Mouse (Mus musculus): ENCODE measurements around the gene Tmem251.

Gene Tmem251

DNA sequence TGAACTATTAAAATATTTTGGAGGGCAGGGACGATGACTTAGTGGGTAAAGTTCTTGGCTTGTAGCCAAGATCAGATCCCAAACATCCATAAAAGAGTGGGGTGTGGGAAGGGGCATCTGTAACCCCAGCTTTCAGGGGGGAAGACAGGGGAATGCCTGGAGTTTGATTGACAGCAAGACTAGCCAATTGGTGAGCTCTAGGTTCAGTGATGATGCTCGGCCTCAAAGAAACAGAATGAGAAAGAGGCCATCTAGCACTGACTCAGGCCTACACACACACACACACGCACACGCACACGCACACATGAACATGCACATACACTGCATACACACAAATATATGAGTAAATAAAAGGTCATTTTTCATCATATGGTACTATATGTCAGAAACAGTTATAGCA is 33.7 kb upstream of the Tmem251 start:
- DNase-seq (ENCODE audit: low read depth, low spot score) = no peak

DNA sequence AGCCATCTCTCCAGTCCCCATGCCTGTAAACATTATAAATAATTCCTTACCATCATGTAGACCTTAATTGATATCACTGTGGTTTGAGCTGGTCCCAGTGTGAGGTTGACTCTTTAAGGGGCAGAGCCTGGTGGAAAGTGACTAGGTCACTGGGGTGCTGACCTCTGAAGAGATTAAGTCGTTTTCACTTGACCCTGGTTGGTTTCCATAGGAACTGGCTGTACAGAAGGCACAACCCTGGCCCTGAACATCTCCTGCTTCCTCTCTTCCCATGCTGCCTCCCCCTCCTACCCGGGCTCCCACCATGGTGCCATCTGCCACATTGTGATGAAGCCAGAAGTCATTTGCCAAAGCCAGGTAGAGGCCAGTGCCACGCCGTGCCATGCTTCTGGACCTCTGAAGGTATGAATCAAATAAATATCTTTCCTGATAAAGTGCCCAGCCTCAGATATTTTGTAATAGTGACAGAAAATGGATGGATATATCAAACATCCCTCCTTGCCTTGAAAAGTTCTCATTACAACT is 32.6 kb upstream of the Tmem251 start:
- no peak for DNase-seq (ENCODE audit: low read depth, low spot score)

DNA sequence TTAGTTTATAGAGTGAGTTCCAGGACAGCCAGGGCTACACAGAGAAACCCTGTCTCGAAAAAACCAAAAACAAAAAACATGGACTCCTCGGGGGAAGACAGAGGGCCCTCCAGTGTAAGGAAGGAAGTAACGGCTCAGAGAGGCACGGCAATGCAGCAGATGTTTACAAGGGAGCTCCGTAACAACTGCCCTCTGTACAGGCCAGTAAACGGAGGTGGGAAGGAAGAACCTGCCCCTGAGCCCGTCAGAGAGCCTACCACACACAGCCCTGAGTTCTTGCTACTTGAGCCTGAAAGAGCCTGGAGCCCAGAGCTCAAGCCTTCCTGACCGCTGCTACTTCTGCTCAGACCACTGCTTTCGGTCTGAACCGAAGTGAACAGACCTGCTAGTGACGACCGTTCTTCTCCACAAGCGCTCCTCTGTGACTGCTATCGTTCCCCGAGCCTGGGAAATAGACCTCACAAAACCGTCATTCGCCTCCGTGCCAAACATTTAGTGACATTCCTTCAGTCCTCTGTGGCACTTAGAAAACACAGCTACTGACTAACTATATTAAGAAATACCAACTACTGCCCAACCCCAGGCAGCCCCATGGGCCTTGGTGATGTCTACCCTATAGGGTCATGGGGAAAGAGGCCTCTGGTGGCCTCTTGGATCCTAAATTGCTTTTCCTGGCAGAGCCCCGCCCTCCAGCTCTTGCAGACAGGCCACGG is 30.3 kb upstream of the Tmem251 start:
- no peak for DNase-seq (ENCODE audit: low read depth, low spot score)

DNA sequence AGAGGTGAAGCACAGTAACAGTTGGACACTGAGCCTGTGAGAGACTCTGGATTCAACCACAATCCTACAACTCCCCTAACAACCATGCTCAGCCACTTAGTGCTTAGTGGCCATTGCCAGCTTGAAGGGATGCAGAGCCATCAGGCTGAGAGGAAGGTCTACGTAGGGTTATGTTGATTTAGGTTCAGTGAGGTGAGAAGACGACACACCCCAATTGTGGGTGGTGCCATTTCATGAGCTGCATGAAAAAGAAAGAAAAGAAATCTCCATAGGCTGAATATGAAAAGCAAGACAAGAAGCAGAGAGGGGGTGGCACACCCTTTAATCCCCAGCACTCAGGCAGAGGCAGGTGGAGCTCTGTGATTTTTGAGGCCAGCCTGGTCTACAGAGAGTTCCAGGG is 29.4 kb upstream of the Tmem251 start:
- no peak for DNase-seq (ENCODE audit: low read depth, low spot score)

DNA sequence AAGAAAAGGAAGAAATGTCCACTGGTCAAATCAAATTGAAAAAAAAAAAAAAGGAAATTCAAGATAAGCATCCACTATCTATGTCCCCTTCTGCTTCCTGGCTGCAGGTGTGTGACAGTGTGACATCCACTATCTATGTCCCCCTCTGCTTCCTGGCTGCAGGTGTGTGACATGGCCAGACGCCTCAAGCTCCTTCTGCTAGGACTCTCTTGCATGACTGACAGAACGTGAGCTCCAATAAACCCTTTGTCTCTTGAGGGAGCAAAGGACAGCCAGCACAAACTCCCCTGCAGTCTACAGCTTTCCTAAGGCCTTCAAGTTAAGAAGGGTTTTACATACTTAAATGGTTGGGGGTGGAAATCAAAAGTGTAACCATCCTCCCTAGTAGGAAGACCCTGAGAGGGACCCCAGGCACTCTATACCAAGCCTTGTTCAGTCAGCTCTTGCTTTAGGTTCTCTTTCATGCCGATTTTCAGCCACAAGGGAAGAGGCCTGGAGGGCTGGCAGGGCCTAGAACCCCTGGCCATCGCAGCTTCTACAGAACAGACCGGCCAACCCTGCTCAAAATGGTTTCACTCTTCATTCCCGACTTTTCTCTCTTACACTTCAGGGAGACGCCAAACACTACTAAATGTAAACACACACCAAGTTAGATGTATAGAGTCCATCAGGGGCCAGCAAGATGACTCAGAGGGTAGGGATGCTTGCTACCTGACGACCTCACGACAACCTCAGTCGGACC is 28.7 kb upstream of the Tmem251 start:
- no peak for DNase-seq (ENCODE audit: low read depth, low spot score)

DNA sequence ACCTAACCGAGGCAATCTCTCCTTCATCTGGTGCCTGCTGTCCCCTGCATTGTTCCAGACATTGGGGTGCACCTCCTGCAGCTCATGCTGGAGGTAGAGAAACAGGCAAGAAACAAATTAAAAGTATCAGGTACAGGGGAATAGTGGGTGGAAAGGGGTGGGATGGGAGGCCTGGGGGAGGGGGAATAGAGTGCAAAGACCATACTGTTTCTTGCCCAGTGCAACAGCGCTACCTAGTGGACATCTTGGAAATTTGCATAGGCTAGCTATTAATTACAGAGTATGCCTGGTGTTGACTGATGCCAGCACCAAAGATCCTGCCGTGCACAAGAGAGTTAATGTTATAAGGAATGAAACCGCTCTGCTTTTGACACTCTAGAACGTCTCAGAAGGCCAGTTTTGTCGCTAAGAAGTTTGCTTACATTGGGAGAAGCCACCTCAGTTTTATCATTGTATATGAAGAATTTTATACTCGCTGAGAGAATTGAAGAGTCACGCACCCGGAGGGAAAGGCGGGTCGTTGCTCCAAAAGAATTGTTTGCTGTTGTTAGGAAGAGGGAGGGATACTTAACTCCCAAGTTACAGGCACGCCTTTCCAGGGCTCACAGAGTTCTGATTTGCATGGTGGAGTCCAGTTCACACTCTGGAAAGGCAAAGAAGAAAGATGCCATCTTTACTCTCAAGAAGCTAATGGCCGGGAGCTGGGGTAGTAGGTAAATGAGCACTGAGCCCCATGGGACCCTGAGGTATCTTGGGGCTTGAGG is 23.8 kb upstream of the Tmem251 start:
- DNase-seq (ENCODE audit: low read depth, low spot score) = peak; percentile 84

DNA sequence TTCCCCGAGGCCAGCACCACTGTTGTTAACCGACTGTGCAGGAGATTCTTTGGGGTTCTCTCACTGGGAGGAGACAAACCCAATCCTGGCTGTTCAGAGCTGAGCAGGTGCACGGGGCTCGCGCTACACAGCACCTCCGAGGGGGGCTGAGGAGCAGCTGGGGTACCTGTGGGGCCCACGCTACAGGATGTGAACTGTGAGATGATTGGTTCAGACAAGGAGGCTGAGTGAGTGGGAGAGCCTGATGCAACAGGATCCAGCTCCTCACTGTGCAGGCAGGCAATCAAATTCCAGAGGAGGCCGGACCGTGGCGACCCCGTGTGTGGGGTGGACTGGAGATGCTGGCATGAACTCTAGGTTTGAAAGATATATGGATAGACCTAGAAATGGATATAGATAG is 21.1 kb upstream of the Tmem251 start:
- DNase-seq (ENCODE audit: low read depth, low spot score) = no peak

DNA sequence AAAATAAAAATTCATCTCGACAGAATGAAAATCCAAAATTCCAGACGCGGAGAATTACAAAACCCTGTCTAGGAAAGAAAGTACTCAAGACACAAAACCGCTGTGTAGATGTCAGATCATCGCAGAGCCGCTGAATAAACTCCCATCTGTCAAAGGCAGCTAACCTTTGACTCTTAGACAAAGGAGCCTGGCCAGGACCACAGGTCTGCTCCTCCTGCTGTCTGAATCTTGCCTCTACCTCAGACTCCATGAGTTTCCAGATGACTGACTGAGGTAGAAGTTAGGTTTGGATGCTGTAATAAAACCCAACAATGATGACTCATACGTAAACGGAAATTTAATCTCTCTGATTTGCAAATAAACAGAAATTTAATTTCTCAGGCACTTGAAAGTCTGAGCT is 20.6 kb upstream of the Tmem251 start:
- no peak for DNase-seq (ENCODE audit: low read depth, low spot score)

DNA sequence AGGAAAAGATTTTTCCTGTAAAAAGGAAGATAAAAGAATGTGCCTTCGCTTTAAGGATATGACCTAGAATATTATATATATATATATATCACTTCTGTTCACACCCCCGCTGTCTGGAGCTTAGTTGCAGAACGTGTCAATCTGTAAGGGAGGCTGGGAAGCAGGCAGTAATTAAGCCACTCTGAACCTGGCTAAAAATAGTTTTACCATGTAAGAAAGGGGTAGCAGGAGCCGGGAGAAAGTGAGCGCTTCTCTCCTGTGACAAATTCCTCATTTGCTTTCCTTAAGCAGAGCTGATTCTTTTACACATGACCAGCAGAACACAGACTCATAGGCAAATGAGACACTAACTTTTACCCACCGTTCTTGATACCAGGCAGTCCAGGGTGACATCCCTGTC is 19.7 kb upstream of the Tmem251 start:
- no peak for DNase-seq (ENCODE audit: low read depth, low spot score)

DNA sequence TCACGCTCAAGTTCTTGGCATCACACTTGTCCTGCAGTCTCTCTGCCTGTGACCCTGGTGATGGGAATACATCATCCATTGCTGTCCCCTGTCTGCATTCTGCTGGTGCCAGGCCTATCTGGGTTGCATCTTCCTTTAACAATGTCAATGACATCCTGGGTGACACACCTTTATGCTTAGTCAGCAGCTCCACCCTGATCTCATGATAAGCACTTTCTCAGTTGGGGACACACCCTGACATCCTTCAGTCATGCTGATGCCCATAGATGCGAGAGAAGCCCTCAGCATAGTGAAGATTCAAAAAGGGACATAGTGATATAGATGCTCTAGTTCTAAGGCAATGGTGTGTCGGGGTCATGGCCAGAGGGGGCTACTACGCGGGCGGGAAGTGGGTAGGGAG is 18.4 kb upstream of the Tmem251 start:
- peak; percentile 43 for DNase-seq (ENCODE audit: low read depth, low spot score)

DNA sequence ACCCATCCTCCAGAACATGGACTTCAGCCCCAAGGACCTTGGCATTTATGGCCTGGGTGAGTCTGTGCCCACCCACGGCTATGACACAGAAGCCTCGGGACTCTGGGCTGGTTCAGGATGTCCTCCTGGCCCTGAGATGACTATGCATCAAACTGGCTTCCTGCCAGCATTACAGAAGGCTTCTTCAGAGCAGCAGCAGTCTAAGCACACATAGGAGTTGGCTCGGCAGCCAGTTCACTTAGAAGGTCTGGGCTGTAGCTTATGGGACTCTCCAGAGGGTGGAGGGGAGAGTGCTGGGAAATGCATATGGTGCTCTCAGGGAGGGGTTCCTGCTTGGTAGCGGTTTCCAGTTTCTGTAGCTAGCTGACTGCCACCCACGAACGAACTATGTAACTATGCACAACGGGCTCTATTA is 17.8 kb upstream of the Tmem251 start:
- peak; percentile 60 for DNase-seq (ENCODE audit: low read depth, low spot score)

DNA sequence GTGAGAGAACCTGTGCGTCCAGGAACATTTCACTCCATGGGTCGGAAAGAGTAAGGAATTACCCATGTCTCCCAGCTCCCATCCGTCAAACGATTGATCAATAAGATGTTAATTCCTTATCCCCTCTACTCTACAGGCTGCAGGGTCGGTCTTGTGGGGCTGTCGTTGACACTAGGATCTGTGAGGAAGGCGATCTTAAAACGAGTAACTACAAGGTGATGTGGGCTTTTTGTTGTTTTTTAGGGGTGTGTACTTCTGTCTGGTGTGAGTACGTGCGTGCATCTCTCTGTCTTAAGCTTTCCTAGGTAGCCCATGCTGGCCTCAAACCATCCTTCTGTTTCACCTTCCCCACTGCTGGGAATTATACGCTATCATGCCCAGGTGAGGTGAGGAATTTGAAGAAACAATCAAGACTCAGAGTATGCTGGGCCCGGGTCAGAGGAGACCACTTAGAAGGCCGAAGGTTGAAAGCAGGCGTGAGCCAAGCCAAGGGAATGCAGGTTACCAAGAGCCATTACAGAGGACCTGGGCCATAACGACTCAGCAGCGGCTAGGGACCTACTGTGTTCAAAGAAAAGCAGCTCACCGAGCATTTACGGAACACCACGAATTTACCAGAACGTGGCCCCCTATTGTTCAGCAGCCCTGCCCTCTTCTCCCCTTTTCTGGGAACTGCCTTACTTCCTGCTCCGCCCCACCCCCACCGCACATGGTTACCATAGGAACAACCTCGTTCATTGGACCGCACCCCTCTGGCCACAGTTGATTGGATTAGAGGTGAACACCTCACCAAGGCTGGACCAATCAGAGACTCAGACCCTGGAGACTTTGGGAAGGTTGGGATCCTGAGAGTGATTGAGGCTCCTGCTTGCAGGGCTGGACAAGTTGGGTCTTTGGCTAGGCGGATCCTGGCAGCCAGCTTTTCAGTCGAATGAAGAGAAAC is 13.4 kb upstream of the Tmem251 start:
- DNase-seq (ENCODE audit: low read depth, low spot score) = peak; percentile 67

DNA sequence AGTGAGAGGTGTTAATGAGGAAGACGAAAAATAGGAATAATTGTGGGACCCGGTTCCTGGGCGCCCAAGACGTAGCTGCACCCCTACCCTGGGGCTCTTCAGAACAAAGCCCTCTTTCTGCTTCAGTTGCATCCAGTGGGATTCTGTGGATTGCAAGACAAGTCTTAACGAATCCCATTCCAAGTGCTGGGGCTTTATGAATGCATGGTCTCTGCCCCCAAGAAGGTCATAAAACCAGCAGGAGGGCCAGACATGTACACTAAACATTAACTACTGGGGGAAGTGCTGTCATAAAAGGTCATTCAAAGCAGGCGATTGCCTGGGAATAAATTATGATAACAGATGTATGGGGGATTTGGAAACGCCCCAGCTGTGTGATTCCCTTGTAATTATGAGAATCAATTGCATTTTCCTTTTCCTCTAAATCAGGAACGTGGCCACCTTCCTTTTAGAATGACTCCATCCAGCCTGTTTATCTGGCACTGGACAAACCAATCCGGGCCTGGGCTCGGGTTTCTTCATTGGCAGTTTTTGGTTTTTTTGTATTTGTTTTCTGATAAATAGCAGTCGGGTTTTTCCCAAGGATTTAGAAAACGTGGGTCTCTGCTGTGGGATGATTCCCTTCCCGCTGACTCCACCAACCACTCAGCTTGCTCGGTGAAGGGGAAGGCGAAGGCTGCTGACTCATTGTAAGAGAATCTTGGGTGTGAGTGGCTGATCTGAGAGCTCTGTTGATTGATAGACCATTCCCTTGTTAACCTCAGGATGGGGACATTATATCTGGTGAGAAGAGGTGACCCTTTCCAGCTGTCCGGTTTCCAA is 12.6 kb upstream of the Tmem251 start:
- no peak for DNase-seq (ENCODE audit: low read depth, low spot score)

DNA sequence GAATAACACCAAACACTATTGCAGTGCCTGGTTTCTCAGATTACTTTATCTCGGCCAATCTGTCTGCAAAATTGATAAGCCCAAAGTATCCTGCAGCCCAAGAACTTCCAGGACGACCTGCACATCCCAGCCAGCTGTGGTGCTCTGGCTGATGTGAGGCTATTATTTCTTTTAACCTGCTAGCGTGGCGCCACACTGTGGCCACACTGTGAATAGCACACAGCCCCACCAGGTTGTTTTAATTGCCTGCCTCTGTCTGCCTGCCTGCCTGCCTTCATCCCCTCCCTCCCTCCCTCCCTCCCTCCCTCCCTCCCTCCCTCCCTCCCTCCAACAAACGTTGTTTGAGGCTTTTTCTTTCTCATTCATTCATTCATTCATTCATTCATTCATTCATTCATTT is 10.2 kb upstream of the Tmem251 start:
- DNase-seq (ENCODE audit: low read depth, low spot score) = peak; percentile 85

DNA sequence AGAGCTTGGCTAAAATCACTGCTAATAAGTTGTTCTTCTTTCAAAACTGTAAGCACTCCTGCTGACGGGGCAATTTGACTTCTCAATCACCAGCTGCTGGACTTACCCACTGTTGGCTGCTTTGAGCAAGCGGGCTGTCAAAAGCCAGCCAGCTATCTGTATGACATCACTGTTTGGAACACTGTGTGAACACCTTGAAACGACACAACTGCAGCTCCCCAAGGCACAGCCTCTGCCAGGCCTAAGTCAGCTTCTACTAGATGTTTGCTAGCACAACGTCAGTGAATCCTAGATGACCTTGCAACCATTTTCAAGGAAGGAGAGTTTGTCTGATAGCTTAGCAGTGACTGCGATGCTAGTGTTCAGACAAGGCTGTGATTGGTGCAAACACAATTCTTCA is 4.5 kb upstream of the Tmem251 start:
- DNase-seq (ENCODE audit: low read depth, low spot score) = no peak

DNA sequence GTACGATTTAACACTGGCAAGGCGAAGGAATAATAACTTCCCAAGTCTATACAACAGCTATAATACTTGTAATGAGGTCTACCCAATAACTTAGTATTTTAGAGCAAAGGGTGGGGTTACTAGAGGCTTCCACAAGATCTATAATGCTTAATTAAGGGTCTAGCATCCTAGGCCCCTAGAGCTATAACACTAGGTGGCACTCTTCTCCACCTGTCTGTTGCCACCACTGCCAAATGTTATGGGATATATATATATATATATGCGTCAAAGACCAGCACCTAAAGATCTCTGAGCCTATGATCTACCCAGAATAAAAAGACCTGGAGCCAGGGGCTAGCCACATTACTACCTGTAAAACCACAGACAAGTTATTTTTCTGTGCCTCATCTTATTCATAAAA is 3.3 kb upstream of the Tmem251 start:
- DNase-seq (ENCODE audit: low read depth, low spot score) = peak; percentile 72

DNA sequence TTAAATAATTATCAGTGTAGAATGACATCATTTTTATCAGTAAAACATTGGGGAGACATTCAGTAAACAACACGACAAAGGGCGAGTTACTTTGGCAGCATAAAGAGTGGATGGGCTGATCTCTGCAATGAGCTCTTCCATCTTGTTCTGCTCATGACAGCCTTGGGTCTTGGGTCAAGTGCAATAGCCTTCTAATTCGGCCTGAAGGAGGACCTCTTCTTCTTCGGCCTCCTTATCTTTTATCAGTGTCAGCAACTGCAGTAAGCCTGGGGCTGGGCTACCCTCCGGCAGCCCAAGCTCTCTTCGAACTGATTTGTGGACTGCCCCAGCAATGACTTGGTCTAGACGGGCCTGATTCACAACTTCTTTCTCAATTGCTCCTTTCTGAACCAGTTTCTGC is 1.5 kb upstream of the Tmem251 start:
- DNase-seq (ENCODE audit: low read depth, low spot score) = no peak

DNA sequence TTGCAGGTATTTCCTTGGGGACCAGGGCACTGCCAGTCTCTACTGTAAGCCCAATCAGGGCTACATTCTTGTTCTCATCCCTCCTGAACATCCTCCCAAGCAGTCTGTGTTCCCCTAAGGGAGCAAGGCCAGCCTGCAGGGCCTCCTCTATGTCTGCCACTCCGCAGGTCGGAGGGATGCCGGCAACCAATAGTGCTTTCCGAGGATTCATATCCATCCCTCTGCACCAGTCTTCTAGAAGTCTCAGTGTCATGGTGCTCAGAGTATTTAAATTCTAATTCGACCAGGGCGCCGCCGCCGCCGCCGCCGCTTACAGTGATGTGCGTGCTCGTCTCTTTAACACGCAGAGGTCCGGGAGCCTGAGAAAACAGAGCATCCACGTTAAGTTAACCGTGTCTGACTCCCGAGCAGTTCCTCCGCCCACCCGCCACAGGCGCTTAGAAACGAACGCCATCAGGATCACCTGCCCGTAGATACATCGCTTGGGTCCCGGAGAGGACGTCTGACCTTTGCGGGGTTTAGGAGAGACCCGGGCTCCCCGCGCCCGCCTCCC is 450 bp upstream of the Tmem251 start:
- no peak for DNase-seq (ENCODE audit: low read depth, low spot score)

DNA sequence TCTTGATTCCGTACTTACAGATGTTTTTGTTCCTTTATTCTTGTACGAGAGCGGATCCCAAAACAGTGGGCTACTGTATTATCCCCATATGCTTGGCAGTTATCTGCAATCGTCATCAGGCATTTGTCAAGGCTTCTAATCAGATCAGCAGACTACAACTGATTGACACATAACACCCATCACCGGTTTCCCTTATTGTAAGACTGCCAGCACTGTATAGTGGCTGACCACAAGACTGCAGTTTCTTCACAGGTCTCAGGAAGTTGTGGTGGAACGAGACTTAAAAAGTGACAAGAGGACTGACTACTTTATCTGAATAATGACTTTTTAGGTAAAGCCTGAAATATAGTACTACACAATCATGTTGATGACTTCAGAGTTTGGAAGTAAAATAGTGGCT is 1.3 kb downstream of the Tmem251 start:
- peak; percentile 82 for DNase-seq (ENCODE audit: low read depth, low spot score)

DNA sequence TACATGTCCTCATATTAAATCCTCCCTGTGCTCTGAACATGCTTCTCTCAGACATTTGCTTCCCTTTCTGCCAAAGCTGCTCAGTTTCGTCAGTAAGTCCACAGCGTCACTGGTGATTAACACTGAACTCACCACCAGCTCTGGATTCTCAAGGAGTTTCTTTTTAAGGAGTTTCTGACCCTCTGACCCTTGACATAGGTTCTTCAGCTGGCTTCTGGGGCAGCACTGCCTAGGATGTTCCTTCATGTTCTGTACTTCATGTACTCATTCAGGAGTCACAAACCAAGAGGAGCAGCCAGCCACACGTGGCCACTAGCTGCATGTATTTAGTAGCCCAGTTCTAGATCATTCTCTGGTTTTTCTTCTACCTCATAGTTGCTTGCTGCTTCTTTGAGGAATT is 4.7 kb downstream of the Tmem251 start:
- DNase-seq (ENCODE audit: low read depth, low spot score) = no peak

All from CD4-positive, CD25-positive, alpha-beta regulatory T cell, adult 2 months (primary cell).